Mouse (Mus musculus): Measurements from ENCODE around the gene Bcor. TPM values are rescaled to one million over a fixed set of nuclear protein-coding genes. Genes with fewer than 3 reads are reported as not detected.

Bcor gene
- polyA plus RNA-seq, 1 experiment: 13.6 TPM

DNA sequence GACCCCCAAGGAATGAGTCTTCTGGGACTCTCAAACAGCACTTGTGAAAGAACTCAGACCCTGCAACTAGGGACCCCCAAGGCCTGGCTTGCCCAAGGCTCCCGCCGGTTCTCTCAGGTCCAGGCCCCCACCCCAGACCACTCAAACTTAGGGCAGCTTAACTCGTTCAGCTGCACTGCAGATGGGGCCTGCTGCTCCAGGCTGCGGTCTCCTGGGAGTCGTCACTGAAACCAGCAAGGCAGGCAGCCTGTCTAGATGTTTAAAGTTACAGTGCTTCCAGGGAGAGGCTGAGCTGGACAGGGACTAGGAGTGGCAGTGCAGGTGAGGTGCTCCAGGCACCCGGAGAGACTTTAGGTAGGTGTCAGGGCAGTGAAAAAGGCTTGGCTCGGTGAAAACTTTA is 21.9 kb downstream of the Bcor start:
- no peaks in the 10 kb centered on the region; the same call in 1 of the 2 replicates for H3K4me1 ChIP-seq (ENCODE audit: control insufficient read depth, insufficient read depth, low read length)
- H3K27ac ChIP-seq (ENCODE audit: control insufficient read depth, insufficient read depth, low read depth, low read length, poor library complexity): no peak overlapping the region
- no peak overlapping the region for H3K4me3 ChIP-seq (replicated peaks; ENCODE audit: control insufficient read depth, low read depth, low read length)
- 63% methylated on average over 7 of the region's 7 CpGs for WGBS
- TF ChIP-seq POLR2A (IDR thresholded peaks at IDR 0.05; ENCODE audit: borderline replicate concordance, control insufficient read depth, low read depth, low read length) (no peak), CTCF (IDR thresholded peaks at IDR 0.05; ENCODE audit: control insufficient read depth, insufficient read depth, low read length) (no peak)

DNA sequence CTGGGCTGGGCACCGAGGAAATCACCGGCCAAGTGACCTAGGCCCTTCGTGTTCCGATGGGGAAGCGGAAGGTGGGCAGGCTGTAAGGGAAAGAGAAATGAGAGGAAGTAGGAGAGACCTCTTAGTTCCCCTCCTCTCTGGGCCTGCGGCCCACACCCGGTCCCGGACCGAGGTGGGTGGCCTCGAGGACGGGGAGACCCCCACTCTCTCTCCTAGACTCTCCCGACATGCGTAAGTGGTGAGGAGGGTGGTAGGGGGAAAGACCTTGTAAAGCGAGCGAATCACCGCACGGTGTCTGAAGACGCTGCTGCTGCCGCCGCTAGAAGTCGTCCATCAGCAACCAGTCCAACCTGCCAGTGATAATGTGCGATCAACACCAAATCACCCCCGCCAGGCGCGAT is 23.0 kb downstream of the Bcor start:
- no peaks in the 10 kb centered on the region; the same call in 1 of the 2 replicates for H3K4me1 ChIP-seq (ENCODE audit: control insufficient read depth, insufficient read depth, low read length)
- WGBS: 3% methylated on average over 25 of the region's 25 CpGs
- no peak; the same call in 1 of the 2 replicates for TF ChIP-seq POLR2A (IDR thresholded peaks at IDR 0.05; ENCODE audit: borderline replicate concordance, control insufficient read depth, low read depth, low read length)
- TF ChIP-seq CTCF (IDR thresholded peaks at IDR 0.05; ENCODE audit: control insufficient read depth, insufficient read depth, low read length): no peak
- H3K4me3 ChIP-seq (replicated peaks; ENCODE audit: control insufficient read depth, low read depth, low read length): peak overlapping the region; percentile 60
- H3K27ac ChIP-seq (ENCODE audit: control insufficient read depth, insufficient read depth, low read depth, low read length, poor library complexity): peak overlapping the region; percentile 95

DNA sequence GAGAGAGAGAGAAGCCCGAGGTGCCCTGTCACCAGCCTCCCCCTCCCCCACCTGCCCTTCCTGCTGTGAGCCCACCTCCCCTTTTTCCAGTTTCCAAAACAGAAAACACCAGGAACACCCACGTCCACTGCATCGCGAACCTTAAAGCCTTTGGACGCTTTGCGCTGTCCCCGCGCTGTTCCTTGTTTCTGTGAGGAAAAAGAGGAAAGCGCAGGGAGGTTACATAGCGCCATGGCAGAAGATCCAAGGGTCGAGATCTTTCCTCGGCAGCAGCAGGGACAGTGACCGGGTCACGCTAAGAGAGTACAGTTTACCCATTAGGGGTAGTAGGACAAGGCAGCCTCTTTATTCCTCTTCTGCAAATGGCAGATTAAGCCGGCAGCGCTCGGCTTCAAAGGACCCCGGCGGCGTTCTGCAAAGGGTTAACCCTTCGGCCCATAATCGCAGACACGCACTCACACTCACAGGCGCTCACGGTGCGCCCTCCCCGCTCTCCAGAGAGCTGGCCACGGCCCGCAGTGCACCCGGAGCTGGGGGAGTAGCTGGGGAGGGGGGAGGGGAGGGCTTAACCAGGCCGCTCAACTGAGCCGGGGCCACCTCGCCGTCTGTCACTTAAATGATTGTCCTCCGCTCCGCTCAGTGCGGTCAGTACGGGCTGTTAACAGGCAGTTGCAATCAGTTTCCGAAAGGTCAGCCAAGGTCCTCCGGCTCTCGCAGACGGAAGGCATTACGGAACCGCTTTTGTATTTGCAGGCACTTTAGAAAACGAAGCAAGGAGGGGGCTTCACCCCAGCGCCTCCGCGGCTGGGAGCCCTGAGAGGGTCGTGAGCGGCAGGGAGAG is 23.7 kb downstream of the Bcor start:
- TF ChIP-seq CTCF (IDR thresholded peaks at IDR 0.05; ENCODE audit: control insufficient read depth, insufficient read depth, low read length) (no peak), POLR2A (IDR thresholded peaks at IDR 0.05; ENCODE audit: borderline replicate concordance, control insufficient read depth, low read depth, low read length) (no peak)
- 2% methylated on average over 50 of the region's 50 CpGs for WGBS
- H3K27ac ChIP-seq (ENCODE audit: control insufficient read depth, insufficient read depth, low read depth, low read length, poor library complexity): peak overlapping the region; percentile 95
- H3K4me3 ChIP-seq (replicated peaks; ENCODE audit: control insufficient read depth, low read depth, low read length): peak overlapping the region; percentile 60
- H3K4me1 ChIP-seq (ENCODE audit: control insufficient read depth, insufficient read depth, low read length): no peaks in the 10 kb centered on the region; the same call in 1 of the 2 replicates

- Histone ChIP-seq H3K27ac (ENCODE audit: control insufficient read depth, insufficient read depth, low read depth, low read length, poor library complexity) (peak overlapping the region; percentile 92), H3K4me3 (replicated peaks; ENCODE audit: control insufficient read depth, low read depth, low read length) (peak overlapping the region; percentile 45), H3K4me1 (ENCODE audit: control insufficient read depth, insufficient read depth, low read length) (peaks cover 2% of the 10 kb centered on the region)
- TF ChIP-seq POLR2A (IDR thresholded peaks at IDR 0.05; ENCODE audit: borderline replicate concordance, control insufficient read depth, low read depth, low read length): peak; percentile 48; the same call in 1 of the 2 replicates
- TF ChIP-seq CTCF (IDR thresholded peaks at IDR 0.05; ENCODE audit: control insufficient read depth, insufficient read depth, low read length): no peak
- under 1% methylated on average over 65 of the region's 75 CpGs for WGBS
Observed at GRCm38 (mm10) chrX:12135121-12136111, 24.7 kb downstream of the Bcor start.

- Histone ChIP-seq H3K27ac (ENCODE audit: control insufficient read depth, insufficient read depth, low read depth, low read length, poor library complexity) (peak overlapping the region; percentile 92), H3K4me3 (replicated peaks; ENCODE audit: control insufficient read depth, low read depth, low read length) (peak overlapping the region; percentile 2), H3K4me1 (ENCODE audit: control insufficient read depth, insufficient read depth, low read length) (peaks cover 4% of the 10 kb centered on the region)
- WGBS: 3% methylated on average over 19 of the region's 19 CpGs
- no peak for TF ChIP-seq POLR2A (IDR thresholded peaks at IDR 0.05; ENCODE audit: borderline replicate concordance, control insufficient read depth, low read depth, low read length)
- peak; percentile 40; the same call in 1 of the 2 replicates for TF ChIP-seq CTCF (IDR thresholded peaks at IDR 0.05; ENCODE audit: control insufficient read depth, insufficient read depth, low read length)
Observed at GRCm38 (mm10) chrX:12134541-12134940, 25.6 kb downstream of the Bcor start.

GRCm38 (mm10) chrX:12133836-12134431 is 26.2 kb downstream of the Bcor start:
- 6% methylated on average over 19 of the region's 21 CpGs for WGBS
- H3K4me3 ChIP-seq (replicated peaks; ENCODE audit: control insufficient read depth, low read depth, low read length): peak overlapping the region; percentile 25

GRCm38 (mm10) chrX:12133178-12133835 is 26.8 kb downstream of the Bcor start:
- 4% methylated on average over 49 of the region's 49 CpGs for WGBS
- peak overlapping the region; percentile 25 for H3K4me3 ChIP-seq (replicated peaks; ENCODE audit: control insufficient read depth, low read depth, low read length)
- peak overlapping the region; percentile 55; the same call in 1 of the 2 replicates for H3K27ac ChIP-seq (ENCODE audit: control insufficient read depth, insufficient read depth, low read depth, low read length, poor library complexity)

More at GRCm38 (mm10) chrX:12133836-12134431, 26.2 kb downstream of the Bcor start:
- Histone ChIP-seq H3K4me1 (ENCODE audit: control insufficient read depth, insufficient read depth, low read length) (peaks cover 4% of the 10 kb centered on the region), H3K27ac (ENCODE audit: control insufficient read depth, insufficient read depth, low read depth, low read length, poor library complexity) (peak overlapping the region; percentile 92)
- no peak for TF ChIP-seq CTCF (IDR thresholded peaks at IDR 0.05; ENCODE audit: control insufficient read depth, insufficient read depth, low read length)
- TF ChIP-seq POLR2A (IDR thresholded peaks at IDR 0.05; ENCODE audit: borderline replicate concordance, control insufficient read depth, low read depth, low read length): no peak

More at GRCm38 (mm10) chrX:12133178-12133835, 26.8 kb downstream of the Bcor start:
- H3K4me1 ChIP-seq (ENCODE audit: control insufficient read depth, insufficient read depth, low read length): peaks cover 4% of the 10 kb centered on the region
- TF ChIP-seq POLR2A (IDR thresholded peaks at IDR 0.05; ENCODE audit: borderline replicate concordance, control insufficient read depth, low read depth, low read length): no peak
- TF ChIP-seq CTCF (IDR thresholded peaks at IDR 0.05; ENCODE audit: control insufficient read depth, insufficient read depth, low read length): no peak

Data from bone marrow, adult 2 months (tissue).